Mouse (Mus musculus): ENCODE measurements at regions not wholly inside any gene's neighbourhood (a gene's known extent, or its start where the extent isn't known, plus 50 kb on each side); places are given as distances from the start of the nearest gene placed in this dataset.

- TF ChIP-seq CTCF (conservative IDR thresholded peaks at IDR 0.05; ENCODE audit: insufficient read depth, insufficient read length, low read depth, low read length) (no peak), POLR2A (IDR thresholded peaks at IDR 0.05; ENCODE audit: low read depth, low read length) (no peak)
Observed at GRCm38 (mm10) chr8:113114165-113114700, 521.2 kb upstream of the Mon1b start.
